Mouse (Mus musculus): ENCODE results near the gene Tenm3. TPM values are rescaled to one million over a fixed set of nuclear protein-coding genes. Genes with fewer than 3 reads are reported as not detected.
A peak's percentile ranks its signal among the peaks of the same experiment; 100 is the strongest.

Gene Tenm3
- polyA plus RNA-seq, 1 experiment, result 19.1 TPM

GRCm38 (mm10) chr8:48236968-48237367, 606.8 kb downstream of the Tenm3 start:
- H3K27ac ChIP-seq (ENCODE audit: insufficient read depth, low read length), result no peak overlapping the region
- H3K4me3 ChIP-seq (ENCODE audit: insufficient read depth, low read length), result no peak overlapping the region
- H3K4me1 ChIP-seq (ENCODE audit: control insufficient read depth, insufficient read depth, low read length), result no peaks in the 10 kb centered on the region; the same call in 1 of the 2 replicates
- TF ChIP-seq CTCF (IDR thresholded peaks at IDR 0.05; ENCODE audit: extremely low read depth, insufficient read depth, low read length), result no peak
- TF ChIP-seq POLR2A (IDR thresholded peaks at IDR 0.05; ENCODE audit: extremely low read depth, insufficient read depth, low read length), result no peak

DNA sequence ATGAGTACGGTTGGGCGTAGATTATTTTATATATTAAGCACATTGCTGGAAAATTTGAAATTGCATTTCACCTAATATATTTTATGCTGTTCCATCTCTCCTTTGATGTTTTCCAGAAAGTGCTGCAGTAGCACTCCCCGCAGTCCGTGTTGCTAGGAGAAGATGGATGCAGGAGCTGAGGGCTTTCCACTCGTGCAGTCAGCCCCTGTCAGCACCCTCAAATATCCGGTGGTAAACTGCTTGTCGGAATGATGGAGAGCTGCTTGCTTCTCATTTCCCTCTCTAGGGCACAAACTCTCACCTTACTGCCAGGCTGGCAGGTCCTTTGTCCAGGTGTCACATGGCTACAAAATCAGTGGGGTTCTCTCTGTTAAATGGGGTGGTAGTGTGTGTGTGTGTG, 610.8 kb downstream of the Tenm3 start:
- Histone ChIP-seq H3K4me1 (ENCODE audit: control insufficient read depth, insufficient read depth, low read length) (no peaks in the 10 kb centered on the region; the same call in 1 of the 2 replicates), H3K27ac (ENCODE audit: insufficient read depth, low read length) (no peak overlapping the region), H3K4me3 (ENCODE audit: insufficient read depth, low read length) (no peak overlapping the region)
- no peak for TF ChIP-seq CTCF (IDR thresholded peaks at IDR 0.05; ENCODE audit: extremely low read depth, insufficient read depth, low read length)
- TF ChIP-seq POLR2A (IDR thresholded peaks at IDR 0.05; ENCODE audit: extremely low read depth, insufficient read depth, low read length), result no peak

DNA sequence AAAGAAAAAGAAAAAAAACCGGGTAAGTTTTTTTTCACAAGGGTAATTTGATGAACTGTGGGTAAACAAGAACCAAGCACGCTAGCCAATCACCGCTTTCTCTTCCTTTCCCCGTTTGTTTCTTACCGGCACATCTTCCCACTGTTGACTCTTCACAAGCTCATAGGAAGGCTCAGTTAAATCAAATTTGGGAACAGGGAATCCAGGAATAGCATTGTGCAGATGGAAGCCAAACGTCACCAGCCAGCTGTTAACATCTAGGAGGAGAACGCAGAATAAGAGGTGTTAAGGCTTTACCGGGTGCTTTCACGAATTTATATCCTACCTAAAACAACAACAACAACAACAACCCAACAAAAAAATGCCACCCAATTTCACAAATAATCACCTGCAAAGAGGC, 611.9 kb downstream of the Tenm3 start:
- Histone ChIP-seq H3K4me3 (ENCODE audit: insufficient read depth, low read length) (no peak overlapping the region), H3K27ac (ENCODE audit: insufficient read depth, low read length) (no peak overlapping the region), H3K4me1 (ENCODE audit: control insufficient read depth, insufficient read depth, low read length) (no peaks in the 10 kb centered on the region; the same call in 1 of the 2 replicates)
- TF ChIP-seq CTCF (IDR thresholded peaks at IDR 0.05; ENCODE audit: extremely low read depth, insufficient read depth, low read length) (no peak), POLR2A (IDR thresholded peaks at IDR 0.05; ENCODE audit: extremely low read depth, insufficient read depth, low read length) (no peak)

- TF ChIP-seq POLR2A (IDR thresholded peaks at IDR 0.05; ENCODE audit: extremely low read depth, insufficient read depth, low read length) (no peak), CTCF (IDR thresholded peaks at IDR 0.05; ENCODE audit: extremely low read depth, insufficient read depth, low read length) (no peak)
- H3K27ac ChIP-seq (ENCODE audit: insufficient read depth, low read length), result no peak overlapping the region
Observed at GRCm38 (mm10) chr8:48231389-48231788, 612.4 kb downstream of the Tenm3 start.

GRCm38 (mm10) chr8:48228676-48229075, 615.1 kb downstream of the Tenm3 start:
- no peak overlapping the region for H3K27ac ChIP-seq (ENCODE audit: insufficient read depth, low read length)
- TF ChIP-seq POLR2A (IDR thresholded peaks at IDR 0.05; ENCODE audit: extremely low read depth, insufficient read depth, low read length), result no peak
- no peak for TF ChIP-seq CTCF (IDR thresholded peaks at IDR 0.05; ENCODE audit: extremely low read depth, insufficient read depth, low read length)
- no peak overlapping the region for H3K4me3 ChIP-seq (ENCODE audit: insufficient read depth, low read length)
- H3K4me1 ChIP-seq (ENCODE audit: control insufficient read depth, insufficient read depth, low read length), result no peaks in the 10 kb centered on the region; the same call in 1 of the 2 replicates

More at GRCm38 (mm10) chr8:48231389-48231788, 612.4 kb downstream of the Tenm3 start:
- Histone ChIP-seq H3K4me1 (ENCODE audit: control insufficient read depth, insufficient read depth, low read length) (no peaks in the 10 kb centered on the region; the same call in 1 of the 2 replicates), H3K4me3 (ENCODE audit: insufficient read depth, low read length) (no peak overlapping the region)

- Histone ChIP-seq H3K27ac (ENCODE audit: insufficient read depth, low read length) (no peak overlapping the region), H3K4me1 (ENCODE audit: control insufficient read depth, insufficient read depth, low read length) (no peaks in the 10 kb centered on the region), H3K4me3 (ENCODE audit: insufficient read depth, low read length) (no peak overlapping the region)
- no peak for TF ChIP-seq POLR2A (IDR thresholded peaks at IDR 0.05; ENCODE audit: extremely low read depth, insufficient read depth, low read length)
- TF ChIP-seq CTCF (IDR thresholded peaks at IDR 0.05; ENCODE audit: extremely low read depth, insufficient read depth, low read length), result no peak
Observed at GRCm38 (mm10) chr8:48224753-48225152, 619.0 kb downstream of the Tenm3 start.

DNA sequence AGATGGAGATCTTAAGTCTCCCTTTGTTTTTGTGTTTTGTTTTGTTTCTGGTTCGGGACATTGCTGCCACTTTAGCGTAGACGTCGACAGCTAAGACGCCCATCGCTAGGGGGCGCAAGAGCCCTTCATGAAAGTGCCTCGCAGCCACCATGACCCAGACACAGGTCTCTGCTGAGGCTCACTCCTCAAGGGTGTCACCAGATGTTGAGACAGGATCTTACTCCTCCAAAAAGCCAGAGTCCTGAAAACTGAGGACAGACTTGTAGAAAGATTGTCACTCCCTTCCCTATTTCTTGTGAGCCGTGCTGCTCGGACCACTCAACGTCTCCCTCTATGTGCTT, 621.4 kb downstream of the Tenm3 start:
- Histone ChIP-seq H3K4me3 (ENCODE audit: insufficient read depth, low read length) (peak overlapping the region; percentile 8), H3K27ac (ENCODE audit: insufficient read depth, low read length) (no peak overlapping the region), H3K4me1 (ENCODE audit: control insufficient read depth, insufficient read depth, low read length) (no peaks in the 10 kb centered on the region)
- TF ChIP-seq POLR2A (IDR thresholded peaks at IDR 0.05; ENCODE audit: extremely low read depth, insufficient read depth, low read length) (no peak), CTCF (IDR thresholded peaks at IDR 0.05; ENCODE audit: extremely low read depth, insufficient read depth, low read length) (peak; percentile 88)

DNA sequence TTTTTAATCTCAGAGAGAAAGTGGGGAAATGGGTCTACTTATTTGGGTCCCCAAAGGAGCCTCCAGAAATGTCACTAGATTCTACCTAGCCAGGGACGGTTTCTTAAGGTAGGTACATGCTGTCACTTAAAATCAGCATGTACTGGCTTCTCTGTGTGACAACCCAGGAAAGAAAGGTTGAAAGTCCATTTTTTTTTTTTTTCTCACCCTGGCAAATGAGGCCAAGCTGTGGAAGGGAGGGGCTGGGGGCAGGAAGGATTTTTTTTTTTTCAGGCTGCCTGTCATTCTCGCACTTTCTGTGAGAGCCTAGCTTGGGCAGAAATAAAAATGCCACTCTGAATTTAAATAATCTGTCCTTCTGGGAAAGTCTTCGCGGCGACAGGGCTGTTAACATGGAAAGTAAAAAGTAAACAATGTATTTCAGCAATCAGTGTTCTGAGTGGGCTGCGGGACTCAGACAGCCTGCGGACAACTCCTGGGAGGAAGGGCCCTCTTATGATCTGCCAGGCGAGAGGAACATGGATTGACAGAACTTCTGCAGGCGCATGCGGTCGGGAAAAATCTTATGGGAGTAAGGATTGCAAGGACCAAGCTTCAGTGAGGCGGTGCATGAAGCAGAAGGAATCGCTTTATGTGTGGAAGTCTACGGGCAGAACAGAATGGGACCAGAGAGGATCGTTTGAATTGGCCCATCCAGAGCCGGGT, 621.9 kb downstream of the Tenm3 start:
- H3K4me3 ChIP-seq (ENCODE audit: insufficient read depth, low read length), result peak overlapping the region; percentile 8; the same call in 1 of the 2 replicates
- TF ChIP-seq POLR2A (IDR thresholded peaks at IDR 0.05; ENCODE audit: extremely low read depth, insufficient read depth, low read length) (no peak), CTCF (IDR thresholded peaks at IDR 0.05; ENCODE audit: extremely low read depth, insufficient read depth, low read length) (no peak)
- no peak overlapping the region for H3K27ac ChIP-seq (ENCODE audit: insufficient read depth, low read length)
- no peaks in the 10 kb centered on the region for H3K4me1 ChIP-seq (ENCODE audit: control insufficient read depth, insufficient read depth, low read length)

GRCm38 (mm10) chr8:48221304-48221703, 622.4 kb downstream of the Tenm3 start:
- no peak for TF ChIP-seq CTCF (IDR thresholded peaks at IDR 0.05; ENCODE audit: extremely low read depth, insufficient read depth, low read length)
- no peak for TF ChIP-seq POLR2A (IDR thresholded peaks at IDR 0.05; ENCODE audit: extremely low read depth, insufficient read depth, low read length)
- no peak overlapping the region for H3K27ac ChIP-seq (ENCODE audit: insufficient read depth, low read length)
- no peaks in the 10 kb centered on the region for H3K4me1 ChIP-seq (ENCODE audit: control insufficient read depth, insufficient read depth, low read length)
- H3K4me3 ChIP-seq (ENCODE audit: insufficient read depth, low read length), result peak overlapping the region; percentile 23; the same call in 1 of the 2 replicates

GRCm38 (mm10) chr8:48220529-48221181, 623.1 kb downstream of the Tenm3 start:
- no peak for TF ChIP-seq CTCF (IDR thresholded peaks at IDR 0.05; ENCODE audit: extremely low read depth, insufficient read depth, low read length)
- no peak for TF ChIP-seq POLR2A (IDR thresholded peaks at IDR 0.05; ENCODE audit: extremely low read depth, insufficient read depth, low read length)
- Histone ChIP-seq H3K4me1 (ENCODE audit: control insufficient read depth, insufficient read depth, low read length) (no peaks in the 10 kb centered on the region), H3K4me3 (ENCODE audit: insufficient read depth, low read length) (peak overlapping the region; percentile 23), H3K27ac (ENCODE audit: insufficient read depth, low read length) (no peak overlapping the region)
